Mouse (Mus musculus) right cerebral cortex, adult 18-20 months (tissue): ENCODE results near the gene Rhox2g.
"Not testable (repeated sequence)": the region's sequence is repeated elsewhere in the genome, so short reads cannot be mapped to it uniquely, and the experiment has no call there.

Experiments used
- DNase-seq: peaks from one replicate; pipeline ENCODE4 v3.0.0; 2022; ENCODE audit warnings: mixed read lengths

The Rhox2g gene

DNA sequence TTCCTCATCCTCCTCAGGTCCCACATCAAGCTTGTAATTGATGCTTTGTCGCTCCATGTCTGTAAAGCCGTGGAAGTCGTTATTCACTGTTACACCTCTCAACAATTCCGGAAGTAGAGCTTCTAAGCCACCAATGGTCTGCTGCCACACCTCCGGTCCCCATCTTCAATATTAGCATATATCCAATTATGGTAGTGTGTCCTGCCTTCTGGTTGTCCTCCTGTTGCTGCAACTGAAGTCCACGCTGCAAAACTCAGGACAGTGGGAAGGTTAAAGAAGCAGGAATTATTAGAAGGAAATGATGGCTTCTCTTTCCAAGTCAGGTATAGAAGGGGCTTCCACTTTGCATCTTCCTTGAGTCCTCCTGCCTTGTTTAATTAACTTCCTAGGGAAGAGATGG is at the start of gene Rhox2g:
Rhox2g (minus strand) TSS at position 101 of the 400 bp plus-strand sequence.
- not testable (repeated sequence) for DNase-seq

DNA sequence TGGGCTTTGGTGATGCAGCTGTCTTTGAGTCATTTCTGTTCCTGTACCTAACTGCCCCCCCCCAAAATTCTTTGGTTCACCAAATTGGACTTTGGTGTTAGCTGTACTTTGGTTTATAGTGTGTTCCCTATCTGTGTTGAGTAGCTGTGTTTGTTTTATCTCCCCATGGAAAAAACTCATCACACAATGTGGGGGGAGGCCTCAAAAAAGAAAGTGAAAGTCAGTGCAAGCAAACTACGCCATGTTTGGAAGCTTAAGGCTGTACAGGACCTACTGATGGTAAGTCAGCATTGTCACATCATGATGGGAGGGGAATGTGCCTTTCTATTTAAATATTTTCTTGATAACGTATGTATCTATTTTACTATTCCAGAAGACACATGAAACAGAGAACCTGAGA is 49.0 kb upstream of the Rhox2g start:
- DNase-seq: no peak

GRCm38 (mm10) chrX:37683031-37683715 is 39.9 kb upstream of the Rhox2g start:
- DNase-seq: no peak

GRCm38 (mm10) chrX:37673177-37673576 is 29.9 kb upstream of the Rhox2g start, which contains the start of gene Rhox2h:
Gene Rhox2h, minus strand, starts transcription at chrX:37673277.
- DNase-seq: not testable (repeated sequence)

DNA sequence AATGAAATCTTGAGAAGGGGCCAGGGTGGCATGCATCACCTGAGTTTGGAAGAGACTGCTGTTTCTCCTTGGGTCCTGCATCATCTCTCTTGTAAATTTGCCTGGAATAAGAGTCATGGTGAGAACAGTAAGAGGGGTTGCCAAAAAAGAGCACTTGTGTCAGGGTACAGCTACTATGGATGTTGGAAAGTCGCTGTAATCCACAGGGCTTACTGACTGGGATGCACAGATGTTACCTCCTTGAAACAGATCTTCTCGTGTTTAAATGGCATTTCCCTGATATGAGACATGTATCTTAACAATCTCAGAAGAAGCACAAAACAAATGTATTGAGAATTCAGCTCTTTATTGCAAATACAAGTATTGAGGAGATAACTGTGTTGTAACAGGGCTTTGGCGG is 25.4 kb upstream of the Rhox2g start, which contains the start of gene Rhox3h:
Rhox3h (minus strand) TSS at position 101 of the 400 bp plus-strand sequence.
- DNase-seq: not testable (repeated sequence)

DNA sequence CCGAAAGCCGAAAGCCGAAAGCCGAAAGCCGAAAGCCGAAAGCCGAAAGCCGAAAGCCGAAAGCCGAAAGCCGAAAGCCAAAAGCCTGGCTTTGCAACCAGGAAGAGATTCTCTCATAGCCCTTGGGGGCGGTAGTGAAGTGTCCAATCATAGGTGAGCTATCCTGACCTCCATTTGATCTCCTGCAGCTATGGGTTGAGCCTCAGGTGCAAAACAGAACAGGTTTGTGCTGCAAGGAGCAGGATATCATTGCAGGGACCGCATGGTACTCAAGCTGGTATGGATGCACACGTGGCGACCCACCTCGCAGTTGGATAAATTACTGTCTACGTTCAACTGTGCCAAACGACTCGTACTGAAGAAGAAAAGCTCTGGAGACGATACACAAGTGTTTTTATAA is 8.0 kb upstream of the Rhox2g start, which contains the start of gene Rhox4g:
Rhox4g (minus strand) TSS at position 101 of the 400 bp plus-strand sequence.
- not testable (repeated sequence) for DNase-seq

DNA sequence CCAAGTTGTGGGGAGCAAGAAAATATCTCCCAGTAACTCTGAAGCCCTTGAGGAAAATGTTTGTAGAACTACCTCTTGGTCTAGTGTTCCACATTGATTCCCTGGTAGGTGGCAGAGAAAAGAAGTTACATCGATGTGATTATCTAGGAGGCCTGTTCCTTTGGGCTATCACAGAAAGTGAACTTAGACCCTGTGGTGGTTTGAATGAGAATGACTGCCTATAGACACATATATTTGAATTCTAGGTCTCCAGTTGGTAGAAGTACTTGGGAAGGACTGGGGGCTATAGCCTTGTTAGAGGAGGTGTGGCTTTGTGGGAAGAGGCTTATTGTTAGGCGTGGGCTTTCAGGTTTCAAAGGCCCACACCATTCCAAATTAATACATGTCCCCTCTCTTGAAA is 14.8 kb downstream of the Rhox2g start, which contains the start of gene Rhox3g:
Rhox3g (minus strand) TSS at position 101 of the 400 bp plus-strand sequence.
- not testable (repeated sequence) for DNase-seq

- not testable (repeated sequence) for DNase-seq
Observed at GRCm38 (mm10) chrX:37607604-37608003, 35.7 kb downstream of the Rhox2g start, which contains the start of gene Rhox4f. Gene Rhox4f, minus strand, starts transcription at chrX:37607704.
